Mouse (Mus musculus): ENCODE measurements around the gene Wdr24.

The Wdr24 gene

DNA sequence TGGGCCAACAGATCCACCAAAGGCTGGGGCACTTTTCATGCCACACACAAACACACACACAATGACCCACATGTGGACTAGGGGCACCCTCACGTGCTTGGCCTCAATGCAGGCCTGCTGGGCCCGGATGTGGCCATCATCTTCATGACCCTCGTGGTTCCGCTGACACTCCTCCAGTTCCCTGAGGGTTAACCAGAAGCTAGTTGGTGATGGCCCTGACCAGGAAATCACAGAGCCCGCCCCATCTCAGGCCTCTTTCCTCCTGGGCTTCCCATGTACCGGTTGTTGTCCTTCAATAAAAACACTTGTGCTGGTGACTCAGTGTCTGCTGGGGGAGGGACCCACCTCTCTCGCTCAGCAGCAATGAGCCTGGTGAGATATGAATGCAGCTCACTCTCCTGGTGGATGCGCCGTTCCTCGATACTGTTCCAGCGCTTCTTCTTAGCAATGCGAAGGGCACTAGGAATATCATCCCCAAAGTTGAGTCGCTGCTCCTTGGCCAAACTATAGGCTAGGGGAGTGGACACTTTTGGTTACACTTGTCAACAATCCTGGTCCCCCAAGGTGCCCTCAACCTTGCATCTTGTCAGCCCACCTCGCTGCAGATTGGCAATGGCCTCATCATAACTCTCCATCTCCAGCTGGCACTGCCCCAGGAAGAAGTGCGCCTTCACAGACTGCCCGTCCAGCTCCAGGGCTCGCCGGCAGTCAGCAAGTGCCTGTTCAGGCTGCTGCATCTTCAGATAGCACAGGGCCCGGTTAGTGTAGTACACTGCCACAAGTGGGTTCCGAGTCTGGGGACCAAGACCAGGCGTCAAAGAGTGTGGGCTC lies 8.2 kb downstream of the Wdr24 start:
- DNase-seq (ENCODE audit: low read depth, low spot score) = no peak

DNA sequence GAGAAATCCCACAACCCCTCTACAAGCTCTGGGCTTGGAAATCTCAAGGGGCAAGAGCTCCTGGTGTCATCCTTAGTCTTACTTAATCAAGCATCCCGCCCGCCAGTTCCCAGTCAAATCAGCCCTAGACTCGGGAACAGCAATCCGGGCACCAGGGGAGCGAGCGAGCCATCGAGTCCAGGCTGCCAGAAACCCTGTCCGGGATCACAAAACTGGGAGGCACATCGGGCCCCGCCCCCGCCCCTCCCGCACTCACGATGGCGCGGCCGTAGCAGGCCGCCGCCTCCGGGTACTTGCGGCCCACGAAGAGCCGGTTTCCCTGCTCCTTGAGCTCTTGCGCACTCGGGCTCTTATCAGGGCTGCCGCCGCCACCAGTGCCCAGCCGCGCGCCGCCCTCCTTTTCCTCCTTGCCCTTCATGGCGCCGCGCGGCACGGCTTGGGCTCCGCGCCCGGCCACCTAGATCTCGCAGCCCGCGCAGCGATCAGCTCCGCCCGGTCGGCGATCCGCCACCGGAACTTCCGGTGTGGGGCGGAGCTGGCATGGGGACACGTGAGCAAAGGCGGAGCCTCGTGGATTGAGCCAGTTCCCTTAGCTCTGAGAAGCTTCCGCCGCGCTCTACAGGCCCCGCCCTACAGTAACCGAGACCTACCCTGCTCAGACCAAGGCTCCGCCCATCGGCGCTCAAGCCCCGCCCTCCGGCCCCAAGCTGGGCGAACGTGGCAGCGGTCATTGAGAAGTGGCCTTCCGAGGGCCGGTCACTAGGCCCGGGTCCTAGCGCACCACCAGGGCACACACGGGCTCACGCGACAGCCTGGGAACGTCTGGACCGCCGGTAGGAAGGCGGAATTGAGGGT lies 9.2 kb downstream of the Wdr24 start:
- peak; percentile 99 for DNase-seq (ENCODE audit: low read depth, low spot score)

DNA sequence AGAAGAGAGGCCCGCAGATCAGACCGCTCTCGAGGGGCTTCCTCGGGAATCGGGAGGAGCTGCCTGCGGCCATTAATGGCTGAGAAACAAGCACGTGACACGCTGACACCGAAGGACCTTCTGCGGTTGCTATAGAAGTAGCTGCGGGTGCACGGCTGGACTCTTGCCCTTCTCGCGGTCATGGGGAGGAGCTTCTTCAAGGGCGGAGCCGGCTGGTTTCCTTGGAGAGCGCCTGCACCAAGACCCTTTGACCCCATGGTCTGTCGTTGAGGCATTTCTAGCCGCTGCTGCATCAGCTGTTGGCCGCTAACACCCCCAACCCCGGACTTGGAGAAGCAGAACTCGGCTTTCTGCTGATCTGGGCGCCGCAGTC lies 9.8 kb downstream of the Wdr24 start, which contains the start of gene Stub1:
Gene Stub1, minus strand, starts transcription at position 114 of the 373 bp plus-strand sequence.
- peak; percentile 83 for DNase-seq (ENCODE audit: low read depth, low spot score)

DNA sequence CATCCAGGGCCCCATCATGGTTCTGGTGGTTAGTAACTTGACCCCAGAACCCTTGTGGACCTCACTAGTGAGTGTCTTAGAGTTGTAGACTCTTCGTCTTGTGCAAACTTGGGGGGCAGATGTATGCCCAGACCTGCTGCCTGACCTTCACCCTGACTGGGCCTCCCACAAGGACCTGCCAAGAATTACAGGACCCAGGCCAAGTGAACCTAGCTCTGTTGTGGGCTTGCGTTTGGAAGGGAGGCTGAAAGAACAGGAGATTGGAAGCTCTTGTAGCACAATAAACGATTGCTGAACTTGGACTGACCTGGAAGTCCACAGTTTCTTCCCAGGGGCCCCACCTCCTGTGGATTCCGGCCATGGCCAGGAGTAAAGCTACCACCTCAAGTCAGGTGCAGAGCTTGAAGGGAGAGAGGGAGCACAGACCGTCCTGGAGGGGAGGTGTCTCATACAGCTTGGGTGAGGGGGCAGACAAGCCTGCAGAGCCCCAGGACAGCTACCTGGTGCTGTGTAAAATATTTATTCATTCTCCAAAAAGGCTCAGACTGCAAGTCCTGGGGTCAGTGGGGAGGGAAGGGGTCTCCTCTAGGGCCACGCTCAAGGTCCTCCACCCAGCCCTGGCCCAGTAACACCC lies 10.7 kb downstream of the Wdr24 start:
- DNase-seq (ENCODE audit: low read depth, low spot score) = no peak

DNA sequence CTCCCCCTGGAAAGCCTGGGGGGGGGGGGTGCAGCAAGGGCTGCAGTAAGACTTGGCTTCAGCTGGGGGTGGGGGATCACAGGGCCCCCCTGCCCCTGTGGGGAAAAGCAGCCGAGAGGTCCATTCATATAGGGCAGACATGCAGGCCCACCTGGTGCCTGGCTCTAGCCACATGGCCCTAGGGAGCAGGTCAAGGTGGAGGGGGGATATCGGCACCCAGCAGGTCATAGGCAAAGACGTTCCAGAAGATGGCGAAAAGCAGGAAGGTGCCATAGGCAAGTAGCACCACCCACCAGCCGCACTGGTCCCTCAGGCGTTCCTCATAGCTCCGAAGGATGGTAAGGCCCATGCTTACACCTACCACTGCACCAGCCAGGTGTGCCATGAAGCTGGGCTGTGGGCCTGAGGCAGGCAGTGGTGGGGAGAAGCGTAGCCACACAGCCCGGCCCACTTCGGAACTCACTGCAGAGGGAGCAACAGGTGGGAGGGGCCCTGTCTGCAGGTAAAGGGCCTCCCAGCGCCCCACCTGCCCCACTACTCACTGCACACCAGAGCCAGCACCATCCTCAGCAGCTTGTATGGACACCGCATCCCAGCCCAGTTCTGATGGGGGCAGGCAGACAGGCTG lies 11.3 kb downstream of the Wdr24 start:
- DNase-seq (ENCODE audit: low read depth, low spot score) = no peak

DNA sequence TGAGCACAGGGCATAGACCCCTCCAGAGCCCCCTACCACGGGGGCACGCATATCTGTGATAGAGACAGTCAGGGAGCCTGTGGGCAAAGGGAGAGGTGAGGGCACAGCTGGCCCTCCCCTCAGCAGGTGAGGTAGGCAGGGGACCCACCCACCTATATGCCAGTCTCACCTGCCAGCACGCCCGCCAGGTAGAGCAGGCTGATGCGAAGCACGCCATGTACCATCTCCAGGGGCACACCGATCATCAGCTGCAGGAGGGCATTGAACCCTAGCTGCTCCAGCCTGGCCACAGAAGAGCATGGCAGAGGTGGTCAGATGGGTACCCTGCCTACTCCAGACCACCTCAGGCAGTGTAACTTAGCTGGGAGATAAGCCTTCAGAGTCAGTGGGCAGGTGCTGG lies 11.9 kb downstream of the Wdr24 start:
- no peak for DNase-seq (ENCODE audit: low read depth, low spot score)

DNA sequence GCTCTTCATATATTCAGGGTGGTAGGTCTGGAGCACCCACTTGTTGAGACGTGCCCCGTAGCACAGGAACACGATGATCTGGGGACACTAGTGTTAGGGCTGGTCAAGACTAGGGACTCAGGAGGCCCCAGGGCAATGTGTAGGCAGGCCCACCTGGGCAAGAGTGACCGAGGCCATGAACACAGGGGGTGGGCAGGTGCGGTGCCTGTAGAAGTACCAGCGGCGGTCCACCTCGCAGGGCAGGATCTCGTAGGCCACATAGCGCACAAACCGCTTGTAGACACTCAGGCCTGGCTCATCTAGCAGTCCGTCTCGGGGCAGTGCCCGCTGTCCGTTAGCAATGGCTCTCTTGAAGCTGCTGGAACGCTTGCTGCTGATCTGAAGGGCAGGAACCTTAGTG lies 12.4 kb downstream of the Wdr24 start:
- no peak for DNase-seq (ENCODE audit: low read depth, low spot score)

DNA sequence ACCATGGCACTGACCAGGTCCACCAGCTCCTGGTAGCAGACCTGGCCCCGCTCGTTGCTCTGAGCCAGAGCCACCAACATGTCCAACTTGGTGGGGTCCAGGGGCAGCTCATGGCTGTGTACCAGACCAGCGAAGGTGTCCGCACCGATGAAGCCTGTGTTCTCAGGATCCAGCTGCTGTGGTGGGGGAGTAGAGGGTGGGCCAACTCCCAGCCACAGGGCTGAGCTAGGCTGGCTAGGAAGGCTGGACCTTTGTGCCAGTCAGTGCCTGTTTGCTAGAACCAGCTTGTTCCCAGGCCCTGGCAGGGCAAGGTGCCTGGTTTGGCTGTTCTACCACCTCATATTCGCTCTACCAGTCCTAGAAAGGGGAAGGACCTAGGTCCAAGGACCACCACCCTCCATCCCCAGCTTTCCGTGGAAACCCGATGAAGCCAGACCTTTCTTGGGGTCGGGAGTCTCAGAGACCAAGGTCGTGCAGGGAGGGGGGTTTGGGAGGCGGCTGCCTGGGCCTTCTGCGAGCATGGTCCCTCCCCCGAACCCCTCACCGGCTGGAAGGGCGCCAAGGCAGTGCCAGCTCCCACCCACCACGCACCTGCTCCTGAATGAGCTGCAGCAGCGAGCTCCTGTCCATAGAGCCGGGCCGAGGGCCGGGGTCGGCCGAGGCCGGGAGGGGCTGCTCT lies 13.1 kb downstream of the Wdr24 start:
- DNase-seq (ENCODE audit: low read depth, low spot score) = no peak

DNA sequence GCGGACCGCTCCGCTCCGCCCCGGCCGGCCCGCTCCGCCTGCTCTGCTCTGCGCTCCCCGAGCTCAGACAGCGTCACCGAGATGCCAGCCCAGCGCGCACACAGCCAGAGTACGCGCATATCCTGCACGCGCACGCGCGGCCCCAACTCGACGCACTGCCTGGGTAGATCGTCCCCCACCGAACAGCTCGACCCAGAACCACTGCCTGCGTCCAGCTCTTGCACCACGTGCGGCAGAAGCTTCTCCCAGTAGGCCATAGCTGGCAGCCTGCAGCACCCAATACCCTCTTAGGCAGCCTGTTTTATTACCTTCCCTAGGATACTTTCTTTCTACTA lies 13.6 kb downstream of the Wdr24 start, which contains the start of gene Rhbdl1:
Gene Rhbdl1, minus strand, starts transcription at position 220 of the 335 bp plus-strand sequence.
- DNase-seq (ENCODE audit: low read depth, low spot score) = no peak

DNA sequence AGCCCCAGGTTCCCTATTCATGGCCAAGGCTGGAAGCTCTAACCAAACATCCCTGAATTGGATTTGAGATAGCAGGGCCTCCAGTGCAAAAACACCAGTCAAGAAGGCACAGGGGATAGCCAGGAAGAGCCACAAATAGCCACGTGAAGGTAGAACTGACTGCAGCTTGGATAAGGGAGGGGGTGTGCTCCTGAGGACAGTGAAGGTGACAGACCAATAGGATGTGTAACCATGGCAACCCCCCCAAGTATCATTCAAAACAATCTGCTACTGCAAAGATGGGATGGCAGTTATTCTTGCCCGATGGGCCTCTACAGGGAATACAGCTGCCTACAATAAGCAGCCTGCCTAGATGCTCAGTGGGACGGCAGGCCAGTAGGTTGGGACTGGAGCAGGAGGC lies 14.1 kb downstream of the Wdr24 start:
- DNase-seq (ENCODE audit: low read depth, low spot score) = no peak

DNA sequence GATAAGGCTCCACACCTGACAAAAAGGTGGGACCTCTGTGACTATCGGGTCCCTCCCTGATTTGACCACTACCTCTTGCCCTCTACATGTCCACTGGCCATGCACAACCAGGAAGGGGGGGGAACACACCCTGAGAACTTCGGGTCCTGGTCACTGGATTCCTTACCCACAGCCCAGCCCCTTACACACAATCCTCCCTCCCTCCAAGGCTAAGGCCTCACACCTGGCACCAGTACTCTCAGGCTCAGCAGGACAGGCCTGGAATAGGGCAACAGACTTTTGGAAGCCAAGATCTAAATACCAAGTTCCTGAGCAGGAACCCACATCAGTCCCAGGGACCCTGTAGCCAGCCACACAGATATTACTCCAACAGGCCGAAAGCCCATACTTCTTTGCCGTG lies 15.5 kb downstream of the Wdr24 start:
- no peak for DNase-seq (ENCODE audit: low read depth, low spot score)

DNA sequence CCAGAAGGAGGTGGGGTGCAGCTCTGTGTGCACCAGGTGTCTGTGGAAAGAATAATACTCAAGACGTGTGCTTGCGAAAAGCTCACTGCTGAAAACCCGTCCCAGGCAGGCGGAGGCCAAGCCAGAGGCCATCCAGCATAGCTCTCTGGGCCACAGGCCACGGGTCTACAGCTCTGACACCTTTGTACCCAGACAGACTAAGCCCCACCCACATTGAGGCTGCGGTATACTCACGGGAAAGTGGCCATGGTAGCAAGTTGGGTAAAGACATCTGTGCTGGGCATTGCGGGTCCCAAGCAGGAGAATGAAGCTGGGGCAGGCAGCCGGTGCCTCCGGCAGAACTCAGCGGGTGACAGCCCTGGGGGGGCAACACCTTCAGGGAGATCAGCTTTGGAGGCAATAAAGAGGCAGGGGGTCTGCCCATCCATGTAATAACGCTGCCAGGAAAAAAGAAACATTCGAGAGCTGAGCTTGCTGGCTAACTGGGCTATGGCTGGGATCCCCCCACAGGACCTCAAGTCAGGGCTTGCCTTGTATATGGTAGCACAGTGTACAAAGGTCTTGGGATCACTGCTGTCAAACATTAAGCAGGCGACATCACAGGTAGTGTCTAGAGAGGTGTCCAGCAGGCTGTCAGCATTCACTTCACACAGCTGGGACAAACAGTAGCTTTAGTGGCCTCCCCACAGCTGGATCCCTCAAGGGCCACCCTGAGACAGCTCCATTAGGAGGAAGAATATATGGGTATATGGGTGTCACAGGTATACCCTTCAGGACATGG lies 16.2 kb downstream of the Wdr24 start:
- no peak for DNase-seq (ENCODE audit: low read depth, low spot score)

DNA sequence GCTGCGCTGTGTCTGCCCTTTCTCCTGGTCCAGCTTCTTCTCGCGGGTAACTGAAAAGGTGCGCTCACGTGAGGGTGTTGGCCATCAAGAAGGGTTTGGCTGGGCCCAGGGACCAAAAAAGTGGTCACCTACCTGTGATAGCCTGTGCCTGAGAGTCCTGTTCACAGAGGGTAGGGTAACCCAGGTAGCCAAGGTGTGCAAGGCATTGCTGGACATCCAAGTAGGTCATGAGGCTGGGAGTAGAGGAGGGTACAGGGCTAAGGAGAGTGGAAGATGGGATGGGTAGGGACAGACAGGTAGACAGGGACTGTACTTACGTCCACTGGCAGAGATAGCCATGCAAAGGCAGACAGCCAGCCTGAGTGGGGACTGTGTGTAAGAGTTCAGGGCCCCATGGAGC lies 17.1 kb downstream of the Wdr24 start:
- DNase-seq (ENCODE audit: low read depth, low spot score) = no peak

DNA sequence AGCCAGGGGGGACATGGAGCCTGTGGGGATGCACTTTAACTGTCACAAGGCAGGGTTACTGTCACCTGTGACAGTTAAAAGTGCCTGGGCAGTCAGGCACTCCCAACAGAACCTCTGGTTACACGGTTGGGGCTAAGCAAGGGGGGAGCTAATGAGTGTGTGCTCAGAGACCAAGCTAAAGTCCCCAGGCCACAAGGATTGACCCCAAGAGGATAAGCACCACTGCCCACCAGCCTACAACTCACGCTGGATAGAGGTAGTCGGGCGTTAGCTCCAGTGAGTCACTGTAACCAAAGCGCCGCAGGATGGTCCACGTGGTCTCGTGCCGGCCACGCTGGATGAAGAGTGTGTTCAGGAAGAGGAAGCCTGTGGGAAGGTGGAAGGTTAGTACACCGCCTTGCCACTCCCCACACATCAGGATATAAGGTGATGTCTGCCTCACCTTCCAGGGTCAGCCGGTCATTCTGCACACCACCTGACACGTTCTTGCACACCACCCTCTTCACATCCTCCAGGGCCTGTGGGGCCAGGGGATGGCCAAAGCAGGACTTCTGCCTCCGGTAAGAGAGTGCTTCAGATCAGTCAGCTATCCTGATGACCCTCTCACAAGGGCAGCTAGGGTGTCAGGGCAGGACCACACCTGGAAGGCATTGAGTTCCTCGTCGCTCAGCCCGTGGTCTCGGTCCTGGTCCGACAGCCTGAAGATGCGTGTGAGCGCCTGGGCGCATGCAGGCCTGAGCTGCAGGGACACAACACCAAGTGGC lies 17.9 kb downstream of the Wdr24 start, which contains the start of gene Gm20683:
Gene Gm20683, minus strand, starts transcription at position 647 of the 764 bp plus-strand sequence.
- no peak for DNase-seq (ENCODE audit: low read depth, low spot score)

DNA sequence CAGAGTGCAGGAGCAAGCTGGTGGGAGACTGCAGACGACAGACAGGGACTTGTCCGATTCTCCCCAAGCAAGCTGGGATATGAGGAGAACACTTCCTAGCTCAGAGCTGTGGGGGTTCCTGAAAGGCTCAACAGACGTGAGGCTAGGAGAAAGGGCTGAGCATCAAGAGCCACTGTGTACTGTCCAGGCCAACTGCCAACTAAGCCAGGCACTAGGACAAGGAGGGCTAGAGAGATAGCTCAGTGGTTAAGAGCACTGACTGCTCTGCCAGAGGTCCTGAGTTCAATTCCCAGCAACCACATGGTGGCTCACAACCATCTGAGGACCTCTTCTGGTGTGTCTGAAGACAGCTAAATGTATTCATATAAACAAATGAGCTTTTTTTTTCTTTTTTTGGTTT lies 19.1 kb downstream of the Wdr24 start:
- no peak for DNase-seq (ENCODE audit: low read depth, low spot score)

DNA sequence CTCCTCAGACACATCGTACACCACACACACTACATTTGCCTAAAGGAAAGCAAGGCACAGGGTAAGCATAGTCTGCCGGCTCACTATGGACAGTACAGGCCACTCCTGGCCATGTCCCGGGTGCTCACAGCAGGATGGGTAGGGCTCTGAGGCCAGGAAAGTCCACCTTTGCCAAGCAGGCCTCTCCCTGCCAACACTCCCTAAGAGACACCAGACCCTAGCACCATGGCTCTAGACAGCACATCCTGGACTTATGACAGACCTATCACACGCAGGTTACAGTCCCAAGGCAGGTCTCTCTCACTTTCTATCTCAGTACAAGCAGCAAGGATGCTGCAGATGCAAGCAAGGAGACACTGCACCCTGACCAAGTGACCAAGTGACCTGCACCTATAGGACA lies 19.7 kb downstream of the Wdr24 start:
- DNase-seq (ENCODE audit: low read depth, low spot score) = no peak

DNA sequence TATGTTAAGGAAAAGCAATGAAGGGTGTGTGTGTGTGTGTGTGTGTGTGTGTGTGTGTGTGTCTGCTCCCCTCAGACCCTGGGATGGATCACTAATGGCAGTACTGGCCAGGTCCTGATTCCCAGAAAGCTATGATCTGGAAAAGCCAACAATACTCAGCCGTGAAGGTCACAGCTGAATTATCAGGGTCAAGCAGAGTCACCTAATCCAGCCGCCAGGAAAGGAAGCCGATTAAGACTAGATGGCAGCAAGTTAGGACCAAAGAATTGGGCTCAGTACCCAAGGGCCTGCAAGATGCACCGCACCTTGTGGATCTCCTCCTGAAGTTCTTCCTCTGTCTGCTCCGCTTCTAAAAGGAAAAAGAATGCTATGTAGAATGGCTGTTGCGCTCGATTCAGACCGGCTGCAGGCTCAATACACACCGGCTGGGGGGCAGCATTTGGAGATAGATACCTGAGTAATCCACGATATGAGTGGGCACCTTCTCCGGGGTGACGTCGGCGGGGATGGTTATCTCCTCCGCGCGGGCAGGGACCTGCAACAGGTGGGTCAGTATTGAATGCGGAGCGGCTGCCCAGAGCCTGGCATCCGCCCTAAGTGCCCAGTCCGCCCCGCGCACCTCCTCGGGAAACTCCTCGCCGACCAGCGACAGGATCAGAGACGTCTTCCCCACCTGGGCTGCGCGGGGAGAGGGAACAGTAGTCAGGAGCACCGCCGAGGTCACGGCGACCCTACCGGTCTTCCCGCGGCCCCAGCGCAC lies 20.4 kb downstream of the Wdr24 start:
- DNase-seq (ENCODE audit: low read depth, low spot score) = no peak

DNA sequence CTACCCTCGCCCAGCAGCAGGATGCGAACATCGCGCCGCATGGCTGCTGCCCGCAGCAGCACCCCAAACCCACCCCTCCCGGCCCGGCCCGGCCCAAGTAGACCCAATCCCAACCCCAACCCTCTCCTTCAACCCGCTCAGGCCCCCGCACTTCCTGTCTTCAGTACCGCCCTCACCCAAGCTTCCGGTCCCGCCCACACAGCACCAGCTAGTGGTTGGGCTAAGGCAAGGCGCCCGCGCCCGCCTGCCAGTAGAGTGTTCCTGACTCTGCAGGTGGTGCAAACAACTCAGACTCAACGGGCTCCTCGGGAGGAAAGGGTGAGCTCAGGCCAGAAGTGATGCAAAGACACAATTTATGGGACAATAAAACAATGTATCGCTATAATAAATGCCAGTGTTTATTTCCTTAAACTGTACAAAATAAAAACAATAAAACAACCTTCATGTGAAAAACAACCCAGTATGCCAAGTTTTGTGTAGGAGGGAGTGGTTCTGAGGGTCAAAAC lies 21.0 kb downstream of the Wdr24 start, which contains the start of gene Rhot2:
Gene Rhot2, minus strand, starts transcription at position 456 of the 506 bp plus-strand sequence.
- peak; percentile 94 for DNase-seq (ENCODE audit: low read depth, low spot score)

DNA sequence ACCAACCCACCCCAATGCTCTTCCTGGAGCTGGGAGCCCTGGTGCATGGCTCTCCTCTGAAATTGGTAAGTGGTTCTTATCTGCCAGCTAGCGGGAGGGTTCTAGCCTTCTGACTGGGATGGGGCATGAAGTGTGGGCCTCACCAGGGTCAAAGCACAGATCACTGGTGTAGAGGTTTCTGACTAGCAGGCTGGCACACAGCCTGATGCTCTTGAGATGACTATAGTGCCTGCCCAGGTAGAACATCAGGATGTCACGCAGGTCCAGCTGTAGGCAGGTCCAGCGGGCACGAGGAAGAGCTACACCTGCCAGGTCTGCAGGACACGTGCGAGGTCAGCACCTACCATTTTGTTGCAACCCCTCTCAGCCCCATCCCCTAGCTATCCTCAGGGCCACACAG lies 36.8 kb downstream of the Wdr24 start:
- DNase-seq (ENCODE audit: low read depth, low spot score) = no peak

All from A20 (cell line).